Comparison of ENCODE assay signal across 2 mouse cellular contexts in genomic region chr13:38002461-38002860, GRCm38 (mm10).
TF ChIP-seq lines count a peak whose summit lies in the region.

No protein-coding gene starts in this region.

TF ChIP-seq in MEL, 35 proteins besides CTCF, POLR2A, EP300 and RAD21:
- TF ChIP-seq GATA1 (IDR thresholded peaks at IDR 0.05; ENCODE audit: low read depth, low read length) (no peak), USF1 (IDR thresholded peaks at IDR 0.05; ENCODE audit: low read depth, low read length) (peak; percentile 83), E2F4 (IDR thresholded peaks at IDR 0.05; ENCODE audit: borderline replicate concordance, low read depth, low read length) (no peak), ZMIZ1 (IDR thresholded peaks at IDR 0.05; ENCODE audit: low read depth, low read length) (no peak), ZC3H11A (IDR thresholded peaks at IDR 0.05; ENCODE audit: low read depth, low read length) (peak; percentile 60), ZKSCAN1 (IDR thresholded peaks at IDR 0.05; ENCODE audit: low read depth, low read length) (no peak), NRF1 (IDR thresholded peaks at IDR 0.05; ENCODE audit: insufficient read depth, low read depth, low read length, poor library complexity, severe bottlenecking) (no peak), RCOR1 (IDR thresholded peaks at IDR 0.05; ENCODE audit: low read depth, low read length) (no peak), BHLHE40 (IDR thresholded peaks at IDR 0.05; ENCODE audit: borderline replicate concordance, low read depth, low read length) (no peak), ELF1 (IDR thresholded peaks at IDR 0.05; ENCODE audit: low read depth, low read length) (no peak), TAL1 (IDR thresholded peaks at IDR 0.05; ENCODE audit: low read length) (no peak), JUND (IDR thresholded peaks at IDR 0.05; ENCODE audit: low read depth, low read length) (no peak), SMC3 (IDR thresholded peaks at IDR 0.05; ENCODE audit: low read depth, low read length) (peak; percentile 54), CHD1 (IDR thresholded peaks at IDR 0.05; ENCODE audit: low read depth, low read length) (no peak), MAX (IDR thresholded peaks at IDR 0.05; ENCODE audit: low read length) (no peak), UBTF (IDR thresholded peaks at IDR 0.05; ENCODE audit: borderline replicate concordance, insufficient read depth, low read depth, low read length) (no peak), USF2 (IDR thresholded peaks at IDR 0.05; ENCODE audit: borderline replicate concordance in 1 of 2, insufficient read depth in 1 of 2, low read depth in 1 of 2, low read length in 2 of 2) (peak in 1 of 2 experiments; percentile 29; a peak in 1 of 4 replicates), MAFK (IDR thresholded peaks at IDR 0.05; ENCODE audit: borderline replicate concordance, low read depth, low read length) (no peak)

TF ChIP-seq in myocyte, 11 proteins besides CTCF, POLR2A, EP300 and RAD21:
- TF ChIP-seq USF1 (IDR thresholded peaks at IDR 0.05; ENCODE audit: low read depth) (peak; percentile 29), MYOG (IDR thresholded peaks at IDR 0.05; ENCODE audit: control insufficient read depth in 1 of 3, insufficient read depth in 1 of 3, insufficient read length in 2 of 3, low read depth in 2 of 3) (no peak), POLR2AphosphoS2 (IDR thresholded peaks at IDR 0.05; ENCODE audit: insufficient read length, low read depth) (no peak)
